Mouse (Mus musculus) CH12.LX (cell line): Measurements from ENCODE around the gene Fezf2.

Source experiments
- CTCF ChIP-seq, 2 experiments: IDR thresholded peaks in 1 of 2; conservative IDR thresholded peaks in 1 of 2; 2 replicates each; pipeline ENCODE4 v1.5.1; 2011 to 2012; ENCODE audit warnings: low read depth in 2 of 2, low read length in 2 of 2, improper control_type of control experiment in 1 of 2, inconsistent platforms in 1 of 2, mild to moderate bottlenecking in 1 of 2, moderate library complexity in 1 of 2
- MAFK ChIP-seq: IDR thresholded peaks from 2 replicates; pipeline ENCODE4 v1.6.1; 2011; ENCODE audit warnings: low read length, improper control_type of control experiment; ENCODE audit not compliant: insufficient replicate concordance
- NRF1 ChIP-seq: IDR thresholded peaks from 2 replicates; pipeline ENCODE4 v1.6.1; 2014; ENCODE audit warnings: low read depth, mild to moderate bottlenecking, inconsistent platforms, low read length, improper control_type of control experiment, moderate library complexity
- POLR2A ChIP-seq: IDR thresholded peaks from 2 replicates; pipeline ENCODE4 v1.6.1; 2011; ENCODE audit warnings: low read depth, mild to moderate bottlenecking, improper control_type of control experiment, low read length
- SIN3A ChIP-seq: IDR thresholded peaks from 2 replicates; pipeline ENCODE4 v1.6.1; 2012; ENCODE audit warnings: low read length, improper control_type of control experiment, inconsistent platforms
- USF1 ChIP-seq: IDR thresholded peaks from 2 replicates; pipeline ENCODE4 v1.6.1; 2014; ENCODE audit warnings: low read depth, mild to moderate bottlenecking, inconsistent platforms, low read length, improper control_type of control experiment
- USF2 ChIP-seq: conservative IDR thresholded peaks from 2 replicates; pipeline ENCODE4 v1.6.1; 2011; ENCODE audit warnings: low read depth, low read length, improper control_type of control experiment
- ZMIZ1 ChIP-seq: IDR thresholded peaks from 2 replicates; pipeline ENCODE4 v1.6.1; 2012; ENCODE audit warnings: low read depth, mild to moderate bottlenecking, inconsistent platforms, low read length, improper control_type of control experiment
- ZNF384 ChIP-seq: IDR thresholded peaks from 2 replicates; pipeline ENCODE4 v1.6.1; 2012; ENCODE audit warnings: low read depth, low read length, improper control_type of control experiment, inconsistent platforms

- TF ChIP-seq USF2 (no peak), SIN3A (no peak), CTCF (conservative IDR thresholded peaks at IDR 0.05 in 1 of 2, IDR thresholded peaks at IDR 0.05 in 1 of 2; ENCODE audit: low read depth in 2 of 2, low read length in 2 of 2) (no peak), ZNF384 (no peak), NRF1 (no peak), POLR2A (no peak), USF1 (peak; percentile 29; the same call in 1 of the 2 replicates), MAFK (no peak), ZMIZ1 (no peak)
Observed at GRCm38 (mm10) chr14:12334925-12335324, 13.1 kb downstream of the Fezf2 start.
